Mouse (Mus musculus) cortical plate, adult 2 months (tissue): Measurements from ENCODE around the gene Zfp609. TPM values are rescaled to one million over a fixed set of nuclear protein-coding genes. Genes with fewer than 3 reads are reported as not detected.

Experiments used
- H3K27ac ChIP-seq: fragments of 200-500 bp; 2 replicates; pipeline ENCODE4 v1.5.1; 2012; ENCODE audit warnings: low read length, control low read depth, inconsistent platforms; ENCODE audit not compliant: insufficient read depth
- H3K4me1 ChIP-seq: fragments of 200-500 bp; 2 replicates; pipeline ENCODE4 v1.6.1; 2011; ENCODE audit warnings: low read length; ENCODE audit not compliant: control insufficient read depth, insufficient read depth
- H3K4me3 ChIP-seq: fragments of 200-500 bp; 2 replicates; pipeline ENCODE4 v1.5.1; 2011; ENCODE audit warnings: mild to moderate bottlenecking, low read length, control low read depth; ENCODE audit not compliant: insufficient read depth
- CTCF ChIP-seq: fragments of 200-500 bp; IDR thresholded peaks from 2 replicates; pipeline ENCODE4 v1.5.1; 2011; ENCODE audit warnings: mild to moderate bottlenecking, control low read depth, low read length; ENCODE audit not compliant: insufficient read depth; ENCODE audit errors: extremely low read depth
- POLR2A ChIP-seq: fragments of 200-500 bp; IDR thresholded peaks from 2 replicates; pipeline ENCODE4 v1.6.1; 2011; ENCODE audit warnings: mild to moderate bottlenecking, low read length, control low read depth; ENCODE audit not compliant: insufficient read depth; ENCODE audit errors: extremely low read depth
- polyA plus RNA-seq: library from polyadenylated mRNA; depleted of rRNA; stranded (reverse); fragments of >200 nt; gene quantifications from 2 replicates; pipeline ENCODE4 v1.2.3, GENCODE M21; 2012

The Zfp609 gene
- polyA plus RNA-seq, 1 experiment, result 14.1 TPM

- H3K4me1 ChIP-seq, result peaks cover 3% of the 10 kb centered on the region; the same call in 1 of the 2 replicates
- no peak overlapping the region for H3K4me3 ChIP-seq
- no peak for TF ChIP-seq CTCF
- H3K27ac ChIP-seq, result no peak overlapping the region
Measured at GRCm38 (mm10) chr9:65833230-65833629, 5.9 kb upstream of the Zfp609 start.

GRCm38 (mm10) chr9:65832041-65832440 lies 4.7 kb upstream of the Zfp609 start:
- Histone ChIP-seq H3K4me1 (peaks cover 3% of the 10 kb centered on the region; the same call in 1 of the 2 replicates), H3K4me3 (no peak overlapping the region), H3K27ac (no peak overlapping the region)
- TF ChIP-seq POLR2A (no peak), CTCF (no peak)

- TF ChIP-seq CTCF (no peak), POLR2A (no peak)
- Histone ChIP-seq H3K4me1 (peaks cover 3% of the 10 kb centered on the region; the same call in 1 of the 2 replicates), H3K27ac (no peak overlapping the region)
Measured at GRCm38 (mm10) chr9:65831164-65831563, 3.8 kb upstream of the Zfp609 start.

GRCm38 (mm10) chr9:65830255-65830654 lies 2.9 kb upstream of the Zfp609 start:
- Histone ChIP-seq H3K4me3 (no peak overlapping the region), H3K27ac (no peak overlapping the region), H3K4me1 (peaks cover 5% of the 10 kb centered on the region)
- TF ChIP-seq CTCF (no peak), POLR2A (no peak)

More at GRCm38 (mm10) chr9:65831164-65831563, 3.8 kb upstream of the Zfp609 start:
- no peak overlapping the region for H3K4me3 ChIP-seq

GRCm38 (mm10) chr9:65829410-65829809 lies 2.0 kb upstream of the Zfp609 start:
- Histone ChIP-seq H3K4me1 (peaks cover 5% of the 10 kb centered on the region), H3K27ac (no peak overlapping the region), H3K4me3 (no peak overlapping the region)
- TF ChIP-seq POLR2A (no peak), CTCF (0 out of 2 replicates have a peak, but pooled peaks have one; percentile 9)

GRCm38 (mm10) chr9:65828511-65828910 lies 1.1 kb upstream of the Zfp609 start:
- Histone ChIP-seq H3K4me1 (peaks cover 11% of the 10 kb centered on the region), H3K4me3 (peak overlapping the region; percentile 90; the same call in 1 of the 2 replicates), H3K27ac (no peak overlapping the region)
- TF ChIP-seq CTCF, result no peak
- TF ChIP-seq POLR2A, result no peak

GRCm38 (mm10) chr9:65828016-65828403 lies 646 bp upstream of the Zfp609 start:
- TF ChIP-seq POLR2A (no peak), CTCF (no peak)
- no peak overlapping the region for H3K27ac ChIP-seq
- H3K4me1 ChIP-seq, result peaks cover 11% of the 10 kb centered on the region
- H3K4me3 ChIP-seq, result peak overlapping the region; percentile 90

GRCm38 (mm10) chr9:65826588-65827343 lies 598 bp downstream of the Zfp609 start:
- Histone ChIP-seq H3K4me1 (peaks cover 9% of the 10 kb centered on the region), H3K27ac (peak overlapping the region; percentile 54), H3K4me3 (peak overlapping the region; percentile 90)
- TF ChIP-seq CTCF (no peak), POLR2A (0 out of 2 replicates have a peak, but pooled peaks have one; percentile 18)

- Histone ChIP-seq H3K4me3 (peak overlapping the region; percentile 90), H3K4me1 (peaks cover 8% of the 10 kb centered on the region), H3K27ac (peak overlapping the region; percentile 2; the same call in 1 of the 2 replicates)
- TF ChIP-seq POLR2A (no peak), CTCF (no peak)
Measured at GRCm38 (mm10) chr9:65826226-65826587, 1.2 kb downstream of the Zfp609 start.

GRCm38 (mm10) chr9:65823716-65824462 lies 3.5 kb downstream of the Zfp609 start:
- Histone ChIP-seq H3K27ac (no peak overlapping the region), H3K4me3 (no peak overlapping the region), H3K4me1 (peaks cover 8% of the 10 kb centered on the region)
- TF ChIP-seq POLR2A (no peak), CTCF (no peak)
